Mouse (Mus musculus): ENCODE measurements around the gene Ccdc162. TPM values are rescaled to one million over a fixed set of nuclear protein-coding genes. Genes with fewer than 3 reads are reported as not detected.

Gene Ccdc162
- polyA plus RNA-seq, 1 experiment from 2014 or later, result 0.69 TPM

GRCm38 (mm10) chr10:41751867-41752480 lies 35.5 kb upstream of the Ccdc162 start:
- Histone ChIP-seq H3K9me3 (ENCODE audit: control insufficient read depth, low read length) (no peaks in the 10 kb centered on the region), H3K4me2 (replicated peaks; ENCODE audit: low read depth) (no peak overlapping the region)

DNA sequence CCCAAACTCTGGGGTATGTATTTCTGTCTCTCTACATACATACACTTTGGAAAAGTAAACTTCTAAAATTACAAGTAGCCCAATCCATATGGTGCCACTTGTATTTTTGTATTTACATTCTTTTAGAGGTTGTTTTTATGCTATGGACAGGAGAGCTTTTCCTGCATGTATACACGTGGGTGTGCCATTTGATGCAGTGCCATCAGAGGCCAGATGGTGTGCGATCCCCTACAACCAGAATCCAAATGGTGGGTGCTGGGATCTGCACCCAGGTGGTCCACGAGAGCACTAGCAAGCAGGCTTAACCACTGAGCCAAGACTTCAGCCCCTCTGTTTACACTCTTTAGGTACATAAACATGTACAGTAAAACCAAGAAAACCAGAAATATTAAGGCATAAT lies 32.9 kb upstream of the Ccdc162 start:
- ATAC-seq (ENCODE audit: low FRiP score, low TSS enrichment), result no peak
- H3K4me2 ChIP-seq (replicated peaks; ENCODE audit: low read depth), result no peak overlapping the region
- WGBS, result 70% methylated on average over 3 of the region's 3 CpGs

More at GRCm38 (mm10) chr10:41751867-41752480, 35.5 kb upstream of the Ccdc162 start:
- ATAC-seq (ENCODE audit: low FRiP score, low TSS enrichment) (0 out of 2 replicates have a peak, but pooled peaks have one; percentile 40), DNase-seq (ENCODE audit: low spot score) (no peak)
- no peak overlapping the region for H3K9ac ChIP-seq (ENCODE audit: low read length)
- no peak overlapping the region for H3K4me3 ChIP-seq (ENCODE audit: low read depth, low read length)
- H3K27me3 ChIP-seq (ENCODE audit: control insufficient read depth, insufficient read depth, low read length), result no peaks in the 10 kb centered on the region
- H3K36me3 ChIP-seq (ENCODE audit: control insufficient read depth, insufficient read depth, low read length), result no peaks in the 10 kb centered on the region
- TF ChIP-seq CTCF (IDR thresholded peaks at IDR 0.05; ENCODE audit: low read depth) (no peak), EP300 (optimal IDR thresholded peaks at IDR 0.05) (no peak)
- WGBS, result 53% methylated on average over 14 of the region's 14 CpGs
- H3K4me1 ChIP-seq (replicated peaks; ENCODE audit: control insufficient read depth, insufficient read depth), result no peaks in the 10 kb centered on the region
- no peak overlapping the region for H3K27ac ChIP-seq (replicated peaks)

GRCm38 (mm10) chr10:41746554-41746953 lies 30.1 kb upstream of the Ccdc162 start:
- ATAC-seq (ENCODE audit: low FRiP score, low TSS enrichment), result no peak
- no peak for DNase-seq (ENCODE audit: low spot score)
- WGBS, result 92% methylated on average over 5 of the region's 5 CpGs

More for the DNA sequence above, 32.9 kb upstream of the Ccdc162 start:
- Histone ChIP-seq H3K4me3 (ENCODE audit: low read depth, low read length) (no peak overlapping the region), H3K9me3 (ENCODE audit: control insufficient read depth, low read length) (no peaks in the 10 kb centered on the region), H3K27ac (replicated peaks) (no peak overlapping the region), H3K9ac (ENCODE audit: low read length) (no peak overlapping the region), H3K27me3 (ENCODE audit: control insufficient read depth, insufficient read depth, low read length) (no peaks in the 10 kb centered on the region), H3K4me1 (replicated peaks; ENCODE audit: control insufficient read depth, insufficient read depth) (no peaks in the 10 kb centered on the region), H3K36me3 (ENCODE audit: control insufficient read depth, insufficient read depth, low read length) (no peaks in the 10 kb centered on the region)
- no peak for TF ChIP-seq CTCF (IDR thresholded peaks at IDR 0.05; ENCODE audit: low read depth)
- TF ChIP-seq EP300 (optimal IDR thresholded peaks at IDR 0.05), result no peak
- no peak for DNase-seq (ENCODE audit: low spot score)

GRCm38 (mm10) chr10:41744006-41744405 lies 27.6 kb upstream of the Ccdc162 start:
- Histone ChIP-seq H3K27me3 (ENCODE audit: control insufficient read depth, insufficient read depth, low read length) (no peaks in the 10 kb centered on the region), H3K4me2 (replicated peaks; ENCODE audit: low read depth) (no peak overlapping the region), H3K9ac (ENCODE audit: low read length) (no peak overlapping the region), H3K36me3 (ENCODE audit: control insufficient read depth, insufficient read depth, low read length) (no peaks in the 10 kb centered on the region), H3K9me3 (ENCODE audit: control insufficient read depth, low read length) (no peaks in the 10 kb centered on the region), H3K4me3 (ENCODE audit: low read depth, low read length) (no peak overlapping the region), H3K4me1 (replicated peaks; ENCODE audit: control insufficient read depth, insufficient read depth) (no peaks in the 10 kb centered on the region), H3K27ac (replicated peaks) (no peak overlapping the region)
- 62% methylated on average over 4 of the region's 4 CpGs for WGBS
- DNase-seq (ENCODE audit: low spot score), result no peak
- TF ChIP-seq EP300 (optimal IDR thresholded peaks at IDR 0.05) (no peak), CTCF (IDR thresholded peaks at IDR 0.05; ENCODE audit: low read depth) (no peak)
- ATAC-seq (ENCODE audit: low FRiP score, low TSS enrichment), result no peak

More at GRCm38 (mm10) chr10:41746554-41746953, 30.1 kb upstream of the Ccdc162 start:
- Histone ChIP-seq H3K27ac (replicated peaks) (no peak overlapping the region), H3K4me1 (replicated peaks; ENCODE audit: control insufficient read depth, insufficient read depth) (no peaks in the 10 kb centered on the region), H3K36me3 (ENCODE audit: control insufficient read depth, insufficient read depth, low read length) (no peaks in the 10 kb centered on the region), H3K9ac (ENCODE audit: low read length) (no peak overlapping the region), H3K27me3 (ENCODE audit: control insufficient read depth, insufficient read depth, low read length) (no peaks in the 10 kb centered on the region), H3K4me3 (ENCODE audit: low read depth, low read length) (no peak overlapping the region), H3K9me3 (ENCODE audit: control insufficient read depth, low read length) (no peaks in the 10 kb centered on the region), H3K4me2 (replicated peaks; ENCODE audit: low read depth) (no peak overlapping the region)
- TF ChIP-seq CTCF (IDR thresholded peaks at IDR 0.05; ENCODE audit: low read depth) (no peak), EP300 (optimal IDR thresholded peaks at IDR 0.05) (no peak)

GRCm38 (mm10) chr10:41740221-41740620 lies 23.8 kb upstream of the Ccdc162 start:
- DNase-seq (ENCODE audit: low spot score) (no peak), ATAC-seq (ENCODE audit: low FRiP score, low TSS enrichment) (no peak)
- Histone ChIP-seq H3K27me3 (ENCODE audit: control insufficient read depth, insufficient read depth, low read length) (no peaks in the 10 kb centered on the region), H3K9me3 (ENCODE audit: control insufficient read depth, low read length) (no peaks in the 10 kb centered on the region), H3K4me1 (replicated peaks; ENCODE audit: control insufficient read depth, insufficient read depth) (no peaks in the 10 kb centered on the region), H3K4me2 (replicated peaks; ENCODE audit: low read depth) (no peak overlapping the region), H3K36me3 (ENCODE audit: control insufficient read depth, insufficient read depth, low read length) (no peaks in the 10 kb centered on the region), H3K27ac (replicated peaks) (no peak overlapping the region), H3K9ac (ENCODE audit: low read length) (no peak overlapping the region), H3K4me3 (ENCODE audit: low read depth, low read length) (no peak overlapping the region)
- TF ChIP-seq CTCF (IDR thresholded peaks at IDR 0.05; ENCODE audit: low read depth), result no peak
- TF ChIP-seq EP300 (optimal IDR thresholded peaks at IDR 0.05), result no peak
- WGBS, result 61% methylated on average over 2 of the region's 2 CpGs

DNA sequence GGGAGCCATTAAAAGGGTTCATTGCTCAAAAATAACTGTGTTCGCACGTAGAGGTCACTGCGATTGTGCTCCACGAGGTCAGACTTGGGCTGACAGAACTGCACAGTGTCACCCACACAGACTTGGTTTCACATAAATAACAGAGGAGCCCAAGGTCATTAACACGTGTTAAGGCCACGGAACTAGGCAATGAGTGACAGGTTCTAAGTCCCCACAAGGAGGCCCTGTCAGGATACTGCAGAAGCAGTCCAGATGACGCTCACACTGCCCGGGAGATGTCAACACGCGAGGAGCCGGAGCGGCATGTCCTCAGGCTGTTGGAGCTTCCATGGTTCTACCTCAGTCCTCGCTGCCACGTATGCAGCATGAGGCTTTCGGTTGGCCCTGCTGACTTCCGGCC lies 20.8 kb upstream of the Ccdc162 start:
- no peaks in the 10 kb centered on the region for H3K9me3 ChIP-seq (ENCODE audit: control insufficient read depth, low read length)
- H3K36me3 ChIP-seq (ENCODE audit: control insufficient read depth, insufficient read depth, low read length), result no peaks in the 10 kb centered on the region
- H3K9ac ChIP-seq (ENCODE audit: low read length), result no peak overlapping the region
- TF ChIP-seq EP300 (optimal IDR thresholded peaks at IDR 0.05) (no peak), CTCF (IDR thresholded peaks at IDR 0.05; ENCODE audit: low read depth) (no peak)
- DNase-seq (ENCODE audit: low spot score) (no peak), ATAC-seq (ENCODE audit: low FRiP score, low TSS enrichment) (no peak)
- H3K4me2 ChIP-seq (replicated peaks; ENCODE audit: low read depth), result no peak overlapping the region
- H3K4me3 ChIP-seq (ENCODE audit: low read depth, low read length), result no peak overlapping the region
- H3K27me3 ChIP-seq (ENCODE audit: control insufficient read depth, insufficient read depth, low read length), result no peaks in the 10 kb centered on the region
- H3K4me1 ChIP-seq (replicated peaks; ENCODE audit: control insufficient read depth, insufficient read depth), result no peaks in the 10 kb centered on the region
- 95% methylated on average over 16 of the region's 16 CpGs for WGBS
- H3K27ac ChIP-seq (replicated peaks), result no peak overlapping the region

Data from stomach, postnatal 0 days (tissue).